Mouse (Mus musculus) intestine, embryonic 16.5 days (tissue): ENCODE results near the gene Rasa2. TPM values are rescaled to one million over a fixed set of nuclear protein-coding genes. Genes with fewer than 3 reads are reported as not detected.

ENCODE experiments used
- polyA plus RNA-seq: library from polyadenylated mRNA; unstranded; fragments of >200 nt; fragmentation: Nextera tagmentation; extraction: Ambion mirVana; gene quantifications from 2 replicates; pipeline ENCODE4 v1.2.1, GENCODE M21; 2015

The Rasa2 gene
- polyA plus RNA-seq, 1 experiment from 2014 or later, result 15.3 TPM

Other genes with a start within 250 kb of the Rasa2 start
- gene Rnf7, start 152.9 kb downstream of the Rasa2 start, polyA plus RNA-seq, result 151 and 166 TPM in 2 replicates
- not detected in 2 replicates for gene Gm28729, start 106.4 kb downstream of the Rasa2 start, polyA plus RNA-seq
- gene Zbtb38, start 121.2 kb upstream of the Rasa2 start, polyA plus RNA-seq, result 20.3 and 20.6 TPM in 2 replicates